Mouse (Mus musculus) midbrain, embryonic 14.5 days (tissue): ENCODE data around the gene Slc35g3. TPM values are rescaled to one million over a fixed set of nuclear protein-coding genes. Genes with fewer than 3 reads are reported as not detected.

Source experiments
- ATAC-seq: fragments of 200-750 bp; cut with Nextera tagmentation; 2 replicates; pipeline ENCODE4 v1.8.0; 2017; ENCODE audit warnings: moderate number of reproducible peaks, moderate library complexity; ENCODE audit not compliant: low FRiP score, low TSS enrichment
- DNase-seq: peaks from one replicate; pipeline ENCODE4 v3.0.0-alpha.2; 2015
- H3K27ac ChIP-seq: fragments of 300-500 bp; sonication (generic); replicated peaks from 2 replicates; pipeline ENCODE4 v1.5.1; 2014; ENCODE audit warnings: mild to moderate bottlenecking, low read depth, low read length, moderate library complexity
- H3K27me3 ChIP-seq: fragments of 300-500 bp; sonication (generic); 2 replicates; pipeline ENCODE4 v1.6.1; 2014; ENCODE audit warnings: low read length, control low read depth, mixed read lengths; ENCODE audit not compliant: control insufficient read depth, insufficient read depth
- H3K36me3 ChIP-seq: fragments of 300-500 bp; sonication (generic); 2 replicates; pipeline ENCODE4 v1.6.1; 2014; ENCODE audit warnings: low read length, control low read depth; ENCODE audit not compliant: control insufficient read depth, insufficient read depth
- H3K4me1 ChIP-seq: fragments of 300-500 bp; sonication (generic); 2 replicates; pipeline ENCODE4 v1.6.1; 2014; ENCODE audit warnings: mild to moderate bottlenecking, antibody characterized with exemption, low read length, control low read depth; ENCODE audit not compliant: control insufficient read depth, insufficient read depth
- H3K4me2 ChIP-seq: fragments of 300-500 bp; sonication (generic); 2 replicates; pipeline ENCODE4 v1.6.1; 2014; ENCODE audit warnings: mild to moderate bottlenecking, low read length, moderate library complexity
- H3K4me3 ChIP-seq: fragments of 300-500 bp; sonication (generic); replicated peaks from 2 replicates; pipeline ENCODE4 v1.5.1; 2014; ENCODE audit warnings: low read depth, low read length
- H3K9ac ChIP-seq: fragments of 300-500 bp; sonication (generic); replicated peaks from 2 replicates; pipeline ENCODE4 v1.6.1; 2014; ENCODE audit warnings: mild to moderate bottlenecking, low read length, moderate library complexity
- H3K9me3 ChIP-seq: fragments of 300-500 bp; sonication (generic); 2 replicates; pipeline ENCODE4 v1.6.1; 2016; ENCODE audit warnings: low read length, control low read depth, mixed read lengths; ENCODE audit not compliant: control insufficient read depth
- WGBS: fragments of 180-500 bp; shearing (Covaris S2); extraction: QIAGEN DNeasy Blood & Tissue Kit; methylation state at CpG from one replicate; pipeline ENCODE4 v1.1.7; 2014; 5-methylcytosine and 5-hydroxymethylcytosine counted together
- polyA plus RNA-seq: library from polyadenylated mRNA; unstranded; fragments of >200 nt; fragmentation: Nextera tagmentation; extraction: Ambion mirVana; gene quantifications from 2 replicates; pipeline ENCODE4 v1.2.1, GENCODE M21; 2014

Slc35g3 gene
- polyA plus RNA-seq, 1 experiment from 2014 or later: 0.14 TPM

GRCm38 (mm10) chr11:69793429-69793828 lies 31.7 kb upstream of the Slc35g3 start:
- H3K9ac ChIP-seq: no peak overlapping the region
- 65% methylated on average over 5 of the region's 5 CpGs for WGBS
- peaks cover 9% of the 10 kb centered on the region; the same call in 1 of the 2 replicates for H3K4me1 ChIP-seq
- no peak overlapping the region for H3K4me2 ChIP-seq
- no peaks in the 10 kb centered on the region for H3K9me3 ChIP-seq
- no peak overlapping the region for H3K4me3 ChIP-seq
- ATAC-seq (no peak), DNase-seq (no peak)
- H3K27me3 ChIP-seq: peaks cover 16% of the 10 kb centered on the region; the same call in 1 of the 2 replicates
- H3K27ac ChIP-seq: no peak overlapping the region
- H3K36me3 ChIP-seq: no peaks in the 10 kb centered on the region

- no peak overlapping the region for H3K4me2 ChIP-seq
- 72% methylated on average over 5 of the region's 5 CpGs for WGBS
- DNase-seq (no peak), ATAC-seq (no peak)
- no peaks in the 10 kb centered on the region for H3K9me3 ChIP-seq
- H3K27ac ChIP-seq: no peak overlapping the region
- no peak overlapping the region for H3K4me3 ChIP-seq
- H3K27me3 ChIP-seq: peaks cover 10% of the 10 kb centered on the region; the same call in 1 of the 2 replicates
- no peak overlapping the region for H3K9ac ChIP-seq
- no peaks in the 10 kb centered on the region for H3K36me3 ChIP-seq
- peaks cover 9% of the 10 kb centered on the region; the same call in 1 of the 2 replicates for H3K4me1 ChIP-seq
These were observed 29.7 kb upstream of the Slc35g3 start for GRCm38 (mm10) chr11:69791420-69791819.

GRCm38 (mm10) chr11:69789431-69789830 lies 27.7 kb upstream of the Slc35g3 start:
- H3K36me3 ChIP-seq: no peaks in the 10 kb centered on the region
- no peaks in the 10 kb centered on the region for H3K9me3 ChIP-seq
- H3K4me1 ChIP-seq: no peaks in the 10 kb centered on the region
- ATAC-seq: no peak
- H3K9ac ChIP-seq: no peak overlapping the region
- no peaks in the 10 kb centered on the region; the same call in 1 of the 2 replicates for H3K27me3 ChIP-seq
- no peak overlapping the region for H3K4me3 ChIP-seq
- WGBS: 76% methylated on average over 5 of the region's 5 CpGs
- H3K4me2 ChIP-seq: no peak overlapping the region
- no peak overlapping the region for H3K27ac ChIP-seq
- no peak for DNase-seq

GRCm38 (mm10) chr11:69787306-69787705 lies 25.5 kb upstream of the Slc35g3 start:
- no peaks in the 10 kb centered on the region for H3K4me1 ChIP-seq
- 64% methylated on average over 5 of the region's 5 CpGs for WGBS

GRCm38 (mm10) chr11:69784793-69785272 lies 23.1 kb upstream of the Slc35g3 start:
- Histone ChIP-seq H3K4me2 (no peak overlapping the region), H3K4me3 (no peak overlapping the region)

More at GRCm38 (mm10) chr11:69787306-69787705, 25.5 kb upstream of the Slc35g3 start:
- no peaks in the 10 kb centered on the region for H3K36me3 ChIP-seq
- ATAC-seq: no peak
- no peak overlapping the region for H3K27ac ChIP-seq
- H3K9ac ChIP-seq: no peak overlapping the region
- H3K27me3 ChIP-seq: no peaks in the 10 kb centered on the region
- H3K4me3 ChIP-seq: no peak overlapping the region
- no peaks in the 10 kb centered on the region for H3K9me3 ChIP-seq
- no peak overlapping the region for H3K4me2 ChIP-seq
- no peak for DNase-seq

GRCm38 (mm10) chr11:69781828-69782227 lies 20.1 kb upstream of the Slc35g3 start:
- WGBS: 40% methylated on average over 4 of the region's 4 CpGs
- ATAC-seq: no peak

More at GRCm38 (mm10) chr11:69784793-69785272, 23.1 kb upstream of the Slc35g3 start:
- Histone ChIP-seq H3K36me3 (no peaks in the 10 kb centered on the region), H3K9me3 (no peaks in the 10 kb centered on the region), H3K27ac (no peak overlapping the region), H3K9ac (no peak overlapping the region), H3K27me3 (no peaks in the 10 kb centered on the region), H3K4me1 (no peaks in the 10 kb centered on the region)
- no peak for DNase-seq
- ATAC-seq: no peak
- 51% methylated on average over 15 of the region's 15 CpGs for WGBS

GRCm38 (mm10) chr11:69778985-69779384 lies 17.2 kb upstream of the Slc35g3 start:
- no peak for ATAC-seq
- Histone ChIP-seq H3K36me3 (peaks cover 13% of the 10 kb centered on the region), H3K27me3 (no peaks in the 10 kb centered on the region), H3K9me3 (no peaks in the 10 kb centered on the region), H3K4me1 (no peaks in the 10 kb centered on the region), H3K4me2 (no peak overlapping the region), H3K9ac (no peak overlapping the region), H3K4me3 (no peak overlapping the region), H3K27ac (no peak overlapping the region)
- no peak for DNase-seq
- WGBS: 54% methylated on average over 7 of the region's 7 CpGs

More at GRCm38 (mm10) chr11:69781828-69782227, 20.1 kb upstream of the Slc35g3 start:
- Histone ChIP-seq H3K27ac (no peak overlapping the region), H3K4me3 (no peak overlapping the region), H3K4me2 (no peak overlapping the region), H3K36me3 (peaks cover 8% of the 10 kb centered on the region), H3K27me3 (no peaks in the 10 kb centered on the region), H3K4me1 (no peaks in the 10 kb centered on the region), H3K9ac (no peak overlapping the region), H3K9me3 (no peaks in the 10 kb centered on the region)
- DNase-seq: no peak

GRCm38 (mm10) chr11:69778258-69778982 lies 16.7 kb upstream of the Slc35g3 start:
- Histone ChIP-seq H3K27me3 (no peaks in the 10 kb centered on the region), H3K4me3 (no peak overlapping the region), H3K4me2 (no peak overlapping the region), H3K4me1 (no peaks in the 10 kb centered on the region), H3K9me3 (no peaks in the 10 kb centered on the region), H3K36me3 (peaks cover 13% of the 10 kb centered on the region), H3K27ac (no peak overlapping the region), H3K9ac (no peak overlapping the region)
- no peak for DNase-seq
- WGBS: 64% methylated on average over 23 of the region's 23 CpGs
- no peak for ATAC-seq
